Mouse (Mus musculus): ENCODE measurements around the gene Plscr3.

DNA sequence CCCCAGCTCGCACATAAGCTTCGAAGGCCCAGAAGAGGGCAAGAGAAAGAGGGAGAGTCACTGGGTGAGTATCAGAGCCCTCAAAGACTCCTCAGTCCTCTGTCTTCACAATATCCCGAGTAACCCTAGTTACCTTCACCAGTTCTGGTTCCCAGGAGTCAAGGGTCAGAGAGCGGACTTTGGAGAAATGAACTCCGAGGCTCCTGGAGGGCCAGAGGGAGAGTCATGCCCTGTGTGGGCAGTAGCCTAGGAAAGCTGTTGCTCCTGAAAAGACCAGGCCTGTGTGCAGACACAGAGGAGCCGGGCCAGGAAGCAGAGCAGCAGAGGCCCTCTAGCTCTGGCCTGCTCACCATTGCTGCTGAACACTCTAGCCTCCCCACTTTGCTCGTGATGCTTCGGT lies 38.5 kb downstream of the Plscr3 start:
- TF ChIP-seq POLR2A (IDR thresholded peaks at IDR 0.05; ENCODE audit: control insufficient read depth in 1 of 2, insufficient read depth in 1 of 2, low read depth in 1 of 2, low read length in 2 of 2, poor library complexity in 1 of 2) (no peak), KAT2A (conservative IDR thresholded peaks at IDR 0.05; ENCODE audit: low read depth, low read length) (no peak)

Measured in MEL (cell line).